Comparison of ENCODE assay signal across 8 mouse cellular contexts in the genomic region with DNA sequence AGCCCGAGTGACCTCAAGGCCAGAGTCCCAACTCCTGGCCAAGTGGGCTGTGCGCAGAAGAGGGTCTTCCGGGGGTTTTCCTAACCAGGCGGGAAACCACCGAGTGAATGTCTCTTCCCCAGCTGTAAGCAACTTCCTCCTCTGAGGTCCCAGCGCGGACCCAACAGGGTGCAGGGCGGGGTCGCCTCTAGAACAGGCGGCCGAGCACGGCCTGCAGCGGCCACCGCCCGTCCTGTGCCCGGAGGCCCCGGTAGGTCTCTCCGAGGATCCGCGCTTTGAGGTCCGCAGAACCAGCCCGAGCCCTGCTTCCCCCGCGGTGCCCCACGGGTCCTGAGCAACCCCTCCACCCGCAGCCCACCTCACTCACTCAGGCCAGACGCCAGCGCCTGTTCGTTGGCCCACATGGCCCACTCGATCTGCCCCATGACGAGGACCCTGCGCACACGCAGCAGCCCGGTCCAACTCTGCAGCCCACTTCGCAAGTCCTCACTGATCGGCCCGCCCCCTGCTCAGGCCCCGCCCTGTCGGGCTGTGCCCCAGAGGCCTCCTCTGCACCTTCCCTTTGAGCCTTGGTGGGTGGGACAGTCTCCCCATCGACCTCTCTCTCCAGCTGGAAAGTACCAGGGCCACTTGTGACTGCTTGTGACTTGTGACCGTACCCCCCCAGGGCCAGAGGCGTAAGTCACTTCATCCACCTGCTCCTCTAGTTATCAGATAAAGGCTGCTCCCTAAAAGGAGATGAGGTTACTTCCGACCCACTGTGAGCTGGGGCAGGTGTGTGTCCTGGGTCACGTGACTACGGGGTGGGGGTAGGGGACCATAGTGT. TPM values are rescaled to one million over a fixed set of nuclear protein-coding genes. Genes with fewer than 3 reads are reported as not detected.
DNase-seq lines count a peak whose midpoint lies in the region; ATAC-seq lines count a peak whose summit lies in the region.

A gene (minus strand): TSS at position 488 of the 826 bp plus-strand sequence.

- H3K4me3 ChIP-seq in embryonic facial prominence, embryonic 12.5 days, result peak within 1 kb of the TSS; percentile 50
- H3K4me3 ChIP-seq in heart, embryonic 10.5 days, result peak within 1 kb of the TSS; percentile 71
- peak within 1 kb of the TSS; percentile 59 for H3K4me3 ChIP-seq in kidney, embryonic 14.5 days (ENCODE audit: low read length)

- peaks cover 36% of the 10 kb centered on the region for H3K36me3 ChIP-seq in embryonic facial prominence, embryonic 12.5 days
- H3K36me3 ChIP-seq in heart, embryonic 10.5 days, result peaks cover 49% of the 10 kb centered on the region
- peaks cover 30% of the 10 kb centered on the region for H3K36me3 ChIP-seq in kidney, embryonic 14.5 days (ENCODE audit: control insufficient read depth, insufficient read depth, low read length)

- DNase-seq in layer of hippocampus, adult 9-11 months, result peak; percentile 52
- no peak for DNase-seq in layer of hippocampus, postnatal 14 days (ENCODE audit: low spot score in 2 of 2)
- peak; percentile 84 for DNase-seq in heart, embryonic 10.5 days (ENCODE audit: low spot score)
- DNase-seq in lung, postnatal 10 days, result peak; percentile 94
- DNase-seq in ovary, postnatal 10 days (ENCODE audit: low spot score), result peak; percentile 46
- peak; percentile 56 to 75 for DNase-seq in urinary bladder, postnatal 36 days (ENCODE audit: low spot score in 2 of 2)

- 5% methylated on average over 45 of the region's 45 CpGs for WGBS in embryonic facial prominence, embryonic 12.5 days
- WGBS in heart, embryonic 10.5 days, result 4% methylated on average over 45 of the region's 45 CpGs
- WGBS in kidney, embryonic 14.5 days, result 4% methylated on average over 45 of the region's 45 CpGs

- peak; percentile 61; the same call in 1 of the 2 replicates for ATAC-seq in embryonic facial prominence, embryonic 12.5 days (ENCODE audit: insufficient number of reproducible peaks, insufficient read depth, low FRiP score, low TSS enrichment)
- ATAC-seq in kidney, embryonic 14.5 days (ENCODE audit: low FRiP score, low TSS enrichment), result peak; percentile 84

- no peak within 1 kb of the TSS for H3K27ac ChIP-seq in embryonic facial prominence, embryonic 12.5 days
- peak within 1 kb of the TSS; percentile 91 for H3K27ac ChIP-seq in heart, embryonic 10.5 days
- H3K27ac ChIP-seq in kidney, embryonic 14.5 days (ENCODE audit: low read depth, low read length), result peak within 1 kb of the TSS; percentile 65

- H3K9ac ChIP-seq in embryonic facial prominence, embryonic 12.5 days, result peak within 1 kb of the TSS; percentile 68
- H3K9ac ChIP-seq in kidney, embryonic 14.5 days (ENCODE audit: low read depth, low read length), result peak within 1 kb of the TSS; percentile 75

- peak within 1 kb of the TSS; percentile 83 for H3K4me2 ChIP-seq in embryonic facial prominence, embryonic 12.5 days (replicated peaks)
- peak within 1 kb of the TSS; percentile 90 for H3K4me2 ChIP-seq in kidney, embryonic 14.5 days (replicated peaks; ENCODE audit: low read depth, low read length)

- H3K4me1 ChIP-seq in embryonic facial prominence, embryonic 12.5 days, result peaks cover 9% of the 10 kb centered on the region
- H3K4me1 ChIP-seq in heart, embryonic 10.5 days, result peaks cover 43% of the 10 kb centered on the region
- H3K4me1 ChIP-seq in kidney, embryonic 14.5 days (ENCODE audit: control insufficient read depth, insufficient read depth, low read length), result peaks cover 20% of the 10 kb centered on the region

- H3K27me3 ChIP-seq in embryonic facial prominence, embryonic 12.5 days, result no peaks in the 10 kb centered on the region
- no peaks in the 10 kb centered on the region for H3K27me3 ChIP-seq in heart, embryonic 10.5 days (ENCODE audit: insufficient read depth, poor library complexity, severe bottlenecking)
- no peaks in the 10 kb centered on the region for H3K27me3 ChIP-seq in kidney, embryonic 14.5 days (ENCODE audit: control insufficient read depth, insufficient read depth, low read length)

- 0 out of 2 replicates have a peak, but pooled peaks cover 3% of the 10 kb centered on the region for H3K9me3 ChIP-seq in embryonic facial prominence, embryonic 12.5 days
- no peaks in the 10 kb centered on the region for H3K9me3 ChIP-seq in heart, embryonic 10.5 days
- H3K9me3 ChIP-seq in kidney, embryonic 14.5 days (ENCODE audit: control insufficient read depth, low read length), result no peaks in the 10 kb centered on the region

RNA-seq across cellular contexts. Expression of the gene that starts here (rescaled TPM):
- 10 to 100 TPM in 1 of 2 experiments, 1 to 10 TPM in 1; 8.9 to 14.5 TPM for total RNA-seq in layer of hippocampus, postnatal 14 days (2021)
- 88.3 TPM in 2 replicates for polyA plus RNA-seq in embryonic facial prominence, embryonic 12.5 days (2016; fragmentation: Nextera tagmentation; extraction: Ambion mirVana)
- 185 and 214 TPM in 2 replicates for polyA plus RNA-seq in heart, embryonic 10.5 days (2016; fragmentation: Nextera tagmentation; extraction: Ambion mirVana)
- 186 and 216 TPM in 2 replicates for polyA plus RNA-seq in kidney, embryonic 14.5 days (2014; fragmentation: Nextera tagmentation; extraction: Ambion mirVana)

Comparison
In these comparisons a context has a peak if more than half of its experiments do, and no peak if none do; other contexts are left out.
1. DNase-seq: peak in layer of hippocampus, adult 9-11 months (single experiment), heart, embryonic 10.5 days (single experiment), lung, postnatal 10 days (single experiment), ovary, postnatal 10 days (single experiment) and urinary bladder, postnatal 36 days (2 of 2); none in layer of hippocampus, postnatal 14 days (0 of 2).
2. Peak in every context shown above with its lines, with median percentiles within 50 percentile points of each other: H3K4me3 ChIP-seq.